Mouse (Mus musculus): ENCODE data around the gene Mrpl16.

DNA sequence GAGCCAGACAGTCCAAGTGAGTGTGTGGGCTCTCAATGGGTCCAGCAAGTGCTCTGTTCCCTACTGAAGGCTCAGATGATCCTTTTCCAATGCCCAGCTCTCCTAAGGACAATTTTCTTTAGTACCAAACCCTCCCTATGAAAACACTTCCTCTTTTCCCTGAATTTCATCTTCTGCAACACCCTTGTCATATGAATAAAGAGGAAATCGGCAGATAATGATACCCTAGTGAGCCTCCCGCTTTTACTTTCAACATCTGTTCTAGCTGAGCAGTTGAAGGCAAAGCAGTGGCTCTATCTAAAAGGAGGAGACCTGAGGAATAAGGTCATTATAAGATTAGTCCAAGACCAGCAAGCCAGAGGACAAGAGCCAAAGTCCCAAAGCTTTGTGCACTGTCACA lies 38.3 kb downstream of the Mrpl16 start:
- TF ChIP-seq POLR2A (IDR thresholded peaks at IDR 0.05; ENCODE audit: control insufficient read depth, low read depth, low read length): no peak
- no peak for TF ChIP-seq CTCF (IDR thresholded peaks at IDR 0.05; ENCODE audit: control insufficient read depth, insufficient read depth, insufficient replicate concordance, low read depth, low read length)
